Mouse (Mus musculus) Muller cell, postnatal 12 days (primary cell): Measurements from ENCODE around the gene Zfyve28.

ENCODE experiments used
- DNase-seq: peaks from one replicate; pipeline ENCODE4 v3.0.0-alpha.2; 2015; ENCODE audit errors: inconsistent ontology term

Gene Zfyve28

GRCm38 (mm10) chr5:34288154-34288716 lies at the start of gene Zfyve28, which contains the start of gene Cfap99:
Gene Zfyve28 (minus strand): TSS chr5:34288449.
Gene Cfap99 (plus strand): TSS chr5:34288600.
- DNase-seq: peak; percentile 98

- peak; percentile 85 for DNase-seq
These were observed 48.7 kb upstream of the Zfyve28 start for GRCm38 (mm10) chr5:34336775-34337450.

- DNase-seq: peak; percentile 99
These were observed 48.0 kb upstream of the Zfyve28 start, which contains the start of gene Rnf4 for GRCm38 (mm10) chr5:34336097-34336774. Gene Rnf4 (plus strand): TSS chr5:34336289.

- no peak for DNase-seq
These were observed 47.4 kb upstream of the Zfyve28 start for GRCm38 (mm10) chr5:34335539-34336096.

- DNase-seq: no peak
These were observed 45.8 kb upstream of the Zfyve28 start for GRCm38 (mm10) chr5:34334081-34334480.

GRCm38 (mm10) chr5:34330136-34330535 lies 41.9 kb upstream of the Zfyve28 start:
- DNase-seq: no peak

- peak; percentile 64 for DNase-seq
These were observed 38.8 kb upstream of the Zfyve28 start for GRCm38 (mm10) chr5:34326875-34327576.

GRCm38 (mm10) chr5:34326249-34326691 lies 38.0 kb upstream of the Zfyve28 start:
- peak; percentile 98 for DNase-seq

- no peak for DNase-seq
These were observed 37.0 kb upstream of the Zfyve28 start for GRCm38 (mm10) chr5:34325286-34325685.

GRCm38 (mm10) chr5:34321236-34321635 lies 33.0 kb upstream of the Zfyve28 start:
- DNase-seq: no peak

- DNase-seq: peak; percentile 27
These were observed 31.3 kb upstream of the Zfyve28 start for GRCm38 (mm10) chr5:34319491-34320034.

GRCm38 (mm10) chr5:34309016-34309415 lies 20.8 kb upstream of the Zfyve28 start:
- DNase-seq: no peak

GRCm38 (mm10) chr5:34302377-34302776 lies 14.1 kb upstream of the Zfyve28 start:
- no peak for DNase-seq

GRCm38 (mm10) chr5:34298937-34299535 lies 10.8 kb upstream of the Zfyve28 start:
- DNase-seq: no peak

- no peak for DNase-seq
These were observed 9.8 kb upstream of the Zfyve28 start for GRCm38 (mm10) chr5:34298061-34298460.

- DNase-seq: peak; percentile 89
These were observed 6.9 kb upstream of the Zfyve28 start for GRCm38 (mm10) chr5:34295141-34295540.

GRCm38 (mm10) chr5:34294696-34295095 lies 6.4 kb upstream of the Zfyve28 start:
- peak; percentile 95 for DNase-seq

- DNase-seq: no peak
These were observed 5.1 kb upstream of the Zfyve28 start for GRCm38 (mm10) chr5:34293363-34293762.

- no peak for DNase-seq
These were observed 1.0 kb upstream of the Zfyve28 start for GRCm38 (mm10) chr5:34289286-34289685.

- DNase-seq: no peak
These were observed 457 bp downstream of the Zfyve28 start for GRCm38 (mm10) chr5:34287838-34288145.
